Mouse (Mus musculus) hindbrain, embryonic 11.5 days (tissue): Measurements from ENCODE around the gene Hnrnpr. TPM values are rescaled to one million over a fixed set of nuclear protein-coding genes. Genes with fewer than 3 reads are reported as not detected.

Experiments used
- ATAC-seq: fragments of 200-750 bp; cut with Nextera tagmentation; 2 replicates; pipeline ENCODE4 v1.8.0; 2017; ENCODE audit warnings: mild to moderate bottlenecking, moderate TSS enrichment, moderate library complexity; ENCODE audit not compliant: low FRiP score
- DNase-seq: peaks from one replicate; pipeline ENCODE4 v3.0.0-alpha.2; 2015; ENCODE audit warnings: low spot score
- H3K27ac ChIP-seq: fragments of 300-500 bp; sonication (generic); 2 replicates; pipeline ENCODE4 v1.5.1; 2014; ENCODE audit warnings: mild to moderate bottlenecking, low read depth, low read length
- H3K27me3 ChIP-seq: fragments of 300-500 bp; sonication (generic); 2 replicates; pipeline ENCODE4 v1.6.1; 2014; ENCODE audit warnings: mild to moderate bottlenecking, low read length, moderate library complexity, mixed read lengths; ENCODE audit not compliant: control insufficient read depth, insufficient read depth
- H3K36me3 ChIP-seq: fragments of 300-500 bp; sonication (generic); 2 replicates; pipeline ENCODE4 v1.6.1; 2014; ENCODE audit warnings: mild to moderate bottlenecking, low read length, moderate library complexity, mixed read lengths; ENCODE audit not compliant: control insufficient read depth, insufficient read depth
- H3K4me1 ChIP-seq: fragments of 300-500 bp; sonication (generic); replicated peaks from 2 replicates; pipeline ENCODE4 v1.6.1; 2014; ENCODE audit warnings: low read length, mixed read lengths; ENCODE audit not compliant: control insufficient read depth, insufficient read depth
- H3K4me2 ChIP-seq: fragments of 300-500 bp; sonication (generic); replicated peaks from 2 replicates; pipeline ENCODE4 v1.6.1; 2014; ENCODE audit warnings: mild to moderate bottlenecking, low read depth, low read length
- H3K4me3 ChIP-seq: fragments of 300-500 bp; sonication (generic); 2 replicates; pipeline ENCODE4 v1.5.1; 2014; ENCODE audit warnings: low read depth, low read length
- H3K9ac ChIP-seq: fragments of 300-500 bp; sonication (generic); 2 replicates; pipeline ENCODE4 v1.6.1; 2014; ENCODE audit warnings: low read depth, low read length
- H3K9me3 ChIP-seq: fragments of 300-500 bp; sonication (generic); 2 replicates; pipeline ENCODE4 v1.6.1; 2016; ENCODE audit warnings: low read length; ENCODE audit not compliant: control insufficient read depth
- WGBS: fragments of 180-500 bp; shearing (Covaris S2); extraction: QIAGEN DNeasy Blood & Tissue Kit; methylation state at CpG from one replicate; pipeline ENCODE4 v1.1.7; 2014; 5-methylcytosine and 5-hydroxymethylcytosine counted together
- polyA plus RNA-seq: library from polyadenylated mRNA; unstranded; fragments of >200 nt; fragmentation: Nextera tagmentation; extraction: Ambion mirVana; gene quantifications from 2 replicates; pipeline ENCODE4 v1.2.1, GENCODE M21; 2014

The Hnrnpr gene
- polyA plus RNA-seq, 1 experiment from 2014 or later = 200 TPM

- no peaks in the 10 kb centered on the region for H3K9me3 ChIP-seq
- no peaks in the 10 kb centered on the region for H3K36me3 ChIP-seq
- ATAC-seq = no peak
- 87% methylated on average over 6 of the region's 6 CpGs for WGBS
- H3K4me3 ChIP-seq = no peak overlapping the region
- no peak for DNase-seq
- no peak overlapping the region for H3K27ac ChIP-seq
- H3K4me2 ChIP-seq = no peak overlapping the region
- H3K4me1 ChIP-seq = no peaks in the 10 kb centered on the region
- H3K9ac ChIP-seq = no peak overlapping the region
- H3K27me3 ChIP-seq = no peaks in the 10 kb centered on the region
Observed at GRCm38 (mm10) chr4:136383839-136384238, 73.1 kb downstream of the Hnrnpr start.

- Histone ChIP-seq H3K4me2 (no peak overlapping the region), H3K36me3 (no peaks in the 10 kb centered on the region), H3K9me3 (no peaks in the 10 kb centered on the region), H3K4me3 (no peak overlapping the region), H3K9ac (no peak overlapping the region), H3K4me1 (no peaks in the 10 kb centered on the region), H3K27ac (no peak overlapping the region), H3K27me3 (no peaks in the 10 kb centered on the region)
- ATAC-seq = no peak
- WGBS = 79% methylated on average over 11 of the region's 11 CpGs
- DNase-seq = no peak
Observed at GRCm38 (mm10) chr4:136387261-136387660, 76.5 kb downstream of the Hnrnpr start.

GRCm38 (mm10) chr4:136401806-136402205, 91.1 kb downstream of the Hnrnpr start:
- H3K4me3 ChIP-seq = no peak overlapping the region
- H3K9ac ChIP-seq = no peak overlapping the region
- H3K27me3 ChIP-seq = no peaks in the 10 kb centered on the region
- H3K27ac ChIP-seq = no peak overlapping the region
- no peaks in the 10 kb centered on the region for H3K4me1 ChIP-seq
- no peak for ATAC-seq
- H3K9me3 ChIP-seq = no peaks in the 10 kb centered on the region
- no peaks in the 10 kb centered on the region for H3K36me3 ChIP-seq
- no peak overlapping the region for H3K4me2 ChIP-seq
- WGBS = 84% methylated on average over 10 of the region's 10 CpGs
- DNase-seq = no peak

GRCm38 (mm10) chr4:136407831-136408230, 97.1 kb downstream of the Hnrnpr start:
- Histone ChIP-seq H3K4me1 (no peaks in the 10 kb centered on the region), H3K9me3 (no peaks in the 10 kb centered on the region), H3K4me2 (no peak overlapping the region), H3K9ac (no peak overlapping the region), H3K27me3 (no peaks in the 10 kb centered on the region), H3K36me3 (no peaks in the 10 kb centered on the region), H3K27ac (no peak overlapping the region), H3K4me3 (no peak overlapping the region)
- DNase-seq (no peak), ATAC-seq (no peak)
- WGBS = 70% methylated on average over 11 of the region's 11 CpGs

Other genes with a start within 250 kb of the Hnrnpr start
- gene Id3, start 167.4 kb upstream of the Hnrnpr start, polyA plus RNA-seq = 453 and 482 TPM in 2 replicates
- 5.5 and 6.2 TPM in 2 replicates for gene E2f2, start 138.5 kb upstream of the Hnrnpr start, polyA plus RNA-seq
- 2.5 and 3.3 TPM in 2 replicates for gene Asap3, start 104.6 kb upstream of the Hnrnpr start, polyA plus RNA-seq
- 3.1 and 5.2 TPM in 2 replicates for gene Tcea3, start 63.2 kb upstream of the Hnrnpr start, polyA plus RNA-seq
- gene Zfp46, start 26.3 kb upstream of the Hnrnpr start, polyA plus RNA-seq = 26.2 and 33.1 TPM in 2 replicates
- 0.28 and 0.52 TPM in 2 replicates for gene Htr1d, start 112.6 kb downstream of the Hnrnpr start, polyA plus RNA-seq
- not detected in 2 replicates for gene 6030445D17Rik, start 151.3 kb downstream of the Hnrnpr start, polyA plus RNA-seq
- 96.6 and 130 TPM in 2 replicates for gene Luzp1, start 158.8 kb downstream of the Hnrnpr start, polyA plus RNA-seq